Mouse (Mus musculus): Measurements from ENCODE around the gene C730034F03Rik.

Gene C730034F03Rik

DNA sequence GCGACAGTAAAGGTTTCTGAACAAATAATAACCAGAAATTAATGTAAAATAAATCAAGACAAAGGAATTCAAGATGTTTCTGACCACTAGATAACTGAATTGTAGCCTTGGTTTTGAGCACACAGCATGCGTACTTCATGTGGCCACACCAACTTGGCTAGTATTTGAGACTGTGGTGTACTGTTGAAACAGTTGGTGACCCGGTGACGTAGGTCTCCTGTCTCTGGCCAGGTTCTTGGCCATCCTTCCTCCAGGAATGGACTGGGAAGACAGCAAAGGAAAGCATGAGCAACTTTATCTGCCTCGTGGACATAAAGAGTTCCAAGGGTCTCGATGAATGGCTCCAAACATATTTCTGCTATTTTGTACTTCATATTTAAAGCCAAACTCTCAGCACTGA, 2.4 kb downstream of the C730034F03Rik start:
- DNase-seq (ENCODE audit: extremely low spot score, low spot score), result no peak

DNA sequence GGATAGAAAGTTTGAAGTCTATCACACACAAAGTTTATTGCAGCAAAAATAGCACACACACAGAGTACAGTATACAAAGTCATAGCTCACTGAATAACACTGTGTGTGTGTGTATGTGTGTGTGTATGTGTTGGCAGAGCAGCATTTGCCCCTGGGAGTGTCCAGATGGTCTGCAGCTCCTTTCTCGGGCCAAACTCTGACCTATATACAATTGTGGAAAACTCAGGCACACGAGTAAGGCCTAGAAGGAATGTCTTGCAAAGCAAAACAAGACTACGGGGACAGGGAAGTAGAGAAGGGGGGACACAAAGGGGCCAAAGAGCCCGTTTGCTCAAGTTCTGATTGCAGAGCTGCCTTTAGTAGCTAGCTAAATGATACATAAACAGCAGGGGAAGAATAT, 3.6 kb downstream of the C730034F03Rik start:
- no peak for DNase-seq (ENCODE audit: extremely low spot score, low spot score)

DNA sequence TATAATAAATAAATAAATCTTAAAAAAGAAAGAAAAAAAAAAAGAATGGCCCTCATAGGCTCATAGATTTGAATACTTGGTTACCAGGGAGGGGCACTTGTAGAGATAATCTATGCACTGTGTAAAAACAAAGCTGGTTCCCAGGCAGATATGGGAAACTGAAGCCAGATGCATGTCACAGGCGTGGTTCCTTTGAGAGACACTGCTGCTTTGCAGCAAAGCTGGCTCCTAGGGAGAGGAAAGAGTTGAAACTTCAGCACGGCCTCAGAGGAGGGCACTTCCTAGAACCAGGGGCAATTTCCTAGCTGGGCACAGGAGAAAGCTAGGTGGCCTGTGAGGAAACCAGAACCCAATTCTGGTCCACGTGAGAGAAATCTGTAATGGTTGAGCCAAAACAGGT, 4.7 kb downstream of the C730034F03Rik start:
- DNase-seq (ENCODE audit: extremely low spot score, low spot score), result no peak

DNA sequence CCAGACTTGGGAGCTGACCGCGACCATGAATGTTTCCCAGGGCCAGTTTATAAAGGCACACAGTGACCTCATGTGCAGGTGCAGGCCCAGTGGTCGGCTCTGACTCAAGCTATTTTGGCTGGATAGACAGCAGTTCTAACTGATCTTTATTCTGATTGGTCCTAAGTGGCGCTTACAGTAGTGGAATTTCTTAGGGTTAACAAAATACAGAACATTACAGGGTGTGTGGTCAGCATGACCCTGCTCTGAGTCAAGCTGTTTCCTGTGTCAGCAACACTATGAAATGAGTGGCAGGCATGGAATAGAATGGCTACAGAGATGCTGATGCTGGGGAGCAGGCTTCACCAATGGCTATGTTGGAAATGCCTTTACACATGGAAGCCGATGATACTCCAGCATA, 6.5 kb downstream of the C730034F03Rik start:
- no peak for DNase-seq (ENCODE audit: extremely low spot score, low spot score)

DNA sequence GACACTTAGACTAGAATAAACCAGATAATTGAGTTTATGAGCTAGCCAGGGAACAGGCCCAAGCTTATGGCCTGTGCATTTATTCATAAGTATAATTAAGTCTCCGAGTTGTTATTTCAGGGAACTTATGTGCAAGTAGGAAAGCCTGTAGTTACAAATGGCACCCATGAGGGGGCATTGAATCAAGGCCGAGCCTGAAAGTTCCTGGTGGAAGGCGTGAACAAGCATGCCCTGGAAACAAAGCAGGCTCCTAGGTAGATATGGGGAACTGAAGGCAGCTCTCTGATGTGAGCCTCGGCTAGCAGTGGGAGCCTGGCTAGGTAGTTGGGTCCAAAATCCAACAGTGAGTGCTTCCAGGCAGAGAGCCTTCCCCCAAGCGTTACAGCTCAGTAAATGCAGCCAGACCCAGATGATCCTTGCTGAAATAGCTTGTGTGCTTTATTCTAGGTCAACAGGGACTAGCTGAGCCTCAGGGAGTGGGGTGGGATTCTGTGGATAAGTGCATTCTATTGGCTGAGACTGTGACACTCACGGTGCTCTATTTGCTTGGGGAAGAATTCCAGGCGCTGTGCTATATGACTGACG, 13.2 kb downstream of the C730034F03Rik start:
- no peak for DNase-seq (ENCODE audit: extremely low spot score, low spot score)

DNA sequence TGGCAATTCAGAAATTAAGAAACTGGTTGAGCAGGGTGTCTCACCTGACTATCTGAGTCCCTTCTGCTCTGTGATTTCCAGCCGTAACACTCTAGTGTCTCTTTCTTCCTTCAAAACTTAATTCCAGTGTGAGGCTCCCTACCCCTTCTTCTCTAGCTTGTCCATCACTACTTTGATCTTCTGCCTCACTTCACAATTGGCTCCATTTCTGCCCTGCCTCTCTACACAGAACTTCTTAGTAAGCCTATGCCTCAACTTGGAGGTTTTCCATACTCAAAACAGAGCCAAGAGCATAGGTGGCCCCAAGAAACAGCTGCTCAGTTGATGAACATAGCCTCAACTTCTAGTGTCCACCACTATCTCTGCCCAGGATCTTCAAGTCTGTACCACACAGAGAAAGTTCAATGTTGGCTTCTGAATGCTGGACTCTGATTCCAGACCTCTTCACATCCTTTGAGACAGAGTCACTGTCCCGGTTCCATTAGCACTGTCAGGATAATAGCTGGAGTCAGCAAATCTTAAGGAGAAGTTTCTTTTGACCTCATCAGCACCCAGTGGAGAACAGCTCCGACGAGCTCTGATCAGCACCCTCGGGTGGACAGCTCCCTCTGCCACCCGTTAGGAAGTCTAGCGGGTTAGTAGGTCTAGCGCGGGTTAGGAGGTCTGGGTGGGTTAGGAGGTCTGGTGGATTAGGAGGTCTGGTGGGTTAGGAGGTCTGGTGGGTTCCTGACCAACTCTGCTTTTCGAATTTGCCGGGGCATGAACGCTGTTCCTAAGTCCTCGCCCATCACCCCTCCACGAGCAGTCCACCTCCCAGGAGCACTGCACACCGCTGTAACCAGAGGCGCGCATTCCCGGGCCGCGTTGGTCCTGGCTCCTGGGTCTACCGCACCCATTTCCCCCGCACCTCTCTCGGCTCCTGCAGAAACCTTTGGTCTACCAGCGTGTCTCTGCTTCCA, 23.8 kb downstream of the C730034F03Rik start:
- DNase-seq (ENCODE audit: extremely low spot score, low spot score), result peak; percentile 72

DNA sequence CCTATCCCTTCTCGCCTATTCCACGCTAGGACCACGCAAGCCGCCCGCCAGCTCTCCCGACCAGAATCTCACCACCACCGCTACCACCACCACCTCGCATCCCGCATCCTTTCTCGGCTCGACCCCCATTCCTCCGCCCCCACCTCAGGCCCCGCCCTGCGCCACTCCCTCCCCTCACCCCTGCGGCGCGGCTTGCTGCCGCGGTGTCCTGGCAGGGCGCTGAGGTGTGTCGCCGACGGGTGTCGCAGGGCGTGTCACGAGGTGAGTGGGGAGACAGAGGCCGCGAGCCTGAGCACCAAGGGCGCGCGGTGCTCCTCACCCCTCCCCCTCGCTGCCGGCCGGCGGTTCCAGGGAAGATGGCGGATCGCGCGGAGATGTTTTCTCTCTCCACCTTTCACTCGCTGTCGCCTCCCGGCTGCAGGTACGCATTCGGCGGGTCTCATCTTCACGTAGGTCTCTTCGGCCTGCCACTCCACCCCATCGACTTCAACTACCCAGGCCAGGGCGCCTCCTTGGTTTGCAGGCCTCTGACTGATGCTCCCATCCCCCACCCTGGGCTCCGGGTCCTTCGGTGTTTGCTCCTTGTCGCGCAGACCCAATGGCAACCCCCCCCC, 24.6 kb downstream of the C730034F03Rik start, which contains the start of gene Mapk8ip2:
Mapk8ip2 (plus strand) TSS at position 49 of the 614 bp plus-strand sequence.
- DNase-seq (ENCODE audit: extremely low spot score, low spot score), result peak; percentile 59

DNA sequence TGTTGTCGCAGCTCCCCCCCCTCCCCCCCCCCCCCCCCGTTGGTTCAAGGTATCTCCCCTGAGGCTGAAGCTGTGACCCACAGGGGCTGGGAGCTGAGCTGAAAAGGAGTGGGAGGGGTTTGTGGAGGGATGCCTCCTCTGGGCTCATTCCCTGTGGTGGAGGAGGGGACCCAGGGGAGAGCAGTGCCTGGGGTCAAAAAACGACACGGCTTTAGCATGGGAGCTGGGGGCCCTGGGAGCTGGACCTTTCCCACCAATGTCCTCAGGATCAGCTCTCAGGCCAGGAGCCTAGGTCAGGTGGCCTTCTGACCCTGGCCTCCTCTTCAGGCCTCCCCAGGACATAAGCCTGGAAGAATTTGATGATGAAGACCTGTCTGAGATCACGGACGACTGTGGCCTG, 25.5 kb downstream of the C730034F03Rik start:
- no peak for DNase-seq (ENCODE audit: extremely low spot score, low spot score)

DNA sequence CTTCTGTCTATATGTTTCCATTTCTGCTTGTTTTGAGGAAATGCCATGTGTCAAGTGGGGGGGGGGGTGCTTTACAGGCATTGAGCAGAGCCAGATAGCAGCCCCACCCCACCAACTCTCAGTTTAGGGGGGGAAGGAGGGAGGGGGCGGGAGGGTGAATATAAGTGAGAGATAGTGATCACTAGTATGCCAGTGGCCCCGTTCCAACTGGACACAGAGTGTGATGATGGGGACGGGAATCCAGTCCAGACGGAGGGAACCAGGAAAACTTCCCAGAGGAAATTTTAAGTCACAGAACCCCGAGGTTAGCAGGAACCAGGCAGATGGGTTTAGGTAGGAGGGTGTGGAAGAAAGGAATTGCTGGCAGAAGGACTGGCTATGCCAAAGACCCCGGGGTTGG, 26.3 kb downstream of the C730034F03Rik start:
- no peak for DNase-seq (ENCODE audit: extremely low spot score, low spot score)

DNA sequence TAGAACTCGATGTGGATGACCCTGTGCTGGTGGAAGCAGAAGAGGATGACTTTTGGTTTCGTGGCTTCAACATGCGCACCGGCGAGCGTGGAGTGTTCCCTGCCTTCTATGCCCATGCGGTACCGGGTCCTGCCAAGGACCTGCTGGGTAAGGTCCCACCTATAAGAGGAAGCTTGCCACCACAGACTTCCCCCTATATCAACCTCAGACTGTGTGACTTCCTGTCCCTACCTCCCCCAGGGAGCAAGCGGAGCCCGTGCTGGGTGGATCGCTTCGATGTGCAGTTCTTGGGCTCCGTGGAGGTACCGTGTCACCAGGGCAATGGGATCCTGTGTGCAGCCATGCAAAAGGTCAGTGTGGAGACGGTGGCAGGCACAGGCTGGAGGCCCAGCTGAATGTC, 29.6 kb downstream of the C730034F03Rik start:
- DNase-seq (ENCODE audit: extremely low spot score, low spot score), result no peak

DNA sequence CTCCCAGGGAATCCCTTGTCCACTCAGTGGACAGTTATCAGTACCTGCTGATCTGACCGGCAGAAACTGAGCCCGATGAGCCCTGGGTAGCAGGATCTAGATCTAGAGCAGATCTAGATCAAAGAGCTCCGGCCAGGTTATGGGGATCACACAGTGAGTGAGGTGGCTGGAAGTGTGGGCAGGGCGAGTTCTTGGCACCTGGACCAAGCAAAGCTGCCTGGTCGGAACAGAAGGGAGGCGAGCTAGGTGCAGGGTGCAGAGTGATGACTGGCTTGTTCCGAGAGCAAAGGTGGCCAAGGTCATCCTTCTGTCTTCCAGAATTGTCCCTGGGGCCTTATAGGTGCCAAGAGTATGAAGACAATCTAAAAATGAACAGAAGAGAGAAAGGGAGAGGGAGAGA, 30.4 kb downstream of the C730034F03Rik start:
- DNase-seq (ENCODE audit: extremely low spot score, low spot score), result no peak

DNA sequence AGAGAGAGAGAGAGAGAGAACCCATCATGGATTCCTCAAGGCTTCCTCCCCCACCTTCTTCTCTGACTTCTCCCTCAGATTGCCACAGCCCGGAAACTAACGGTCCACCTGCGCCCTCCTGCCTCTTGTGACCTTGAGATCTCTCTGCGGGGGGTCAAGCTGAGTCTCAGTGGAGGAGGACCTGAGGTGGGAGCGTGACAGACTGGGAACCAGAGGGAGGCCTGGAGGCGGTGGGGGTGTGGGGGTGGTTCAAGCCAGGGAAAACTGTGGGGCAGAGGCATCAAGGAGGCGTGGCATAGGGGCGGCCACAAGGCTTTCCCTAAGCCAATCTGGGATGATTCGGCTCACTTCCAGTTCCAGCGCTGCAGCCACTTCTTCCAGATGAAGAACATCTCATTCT, 30.9 kb downstream of the C730034F03Rik start:
- DNase-seq (ENCODE audit: extremely low spot score, low spot score), result no peak

DNA sequence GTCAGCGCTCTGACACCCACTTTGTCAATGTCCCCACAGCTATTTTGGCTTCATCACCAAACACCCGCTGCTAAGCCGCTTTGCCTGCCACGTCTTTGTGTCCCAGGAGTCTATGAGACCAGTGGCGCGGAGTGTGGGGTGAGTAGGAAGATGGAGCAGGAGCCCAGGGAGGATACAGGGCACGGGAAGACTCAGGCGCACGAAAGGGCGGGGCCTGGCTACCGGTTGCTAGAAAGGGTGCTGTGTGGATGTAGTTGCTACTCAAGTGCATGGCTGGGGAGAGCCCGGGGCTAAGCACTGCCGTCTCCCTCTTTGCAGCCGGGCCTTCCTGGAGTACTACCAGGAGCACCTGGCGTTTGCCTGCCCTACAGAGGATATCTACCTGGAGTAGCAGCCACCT, 31.9 kb downstream of the C730034F03Rik start:
- DNase-seq (ENCODE audit: extremely low spot score, low spot score), result no peak

DNA sequence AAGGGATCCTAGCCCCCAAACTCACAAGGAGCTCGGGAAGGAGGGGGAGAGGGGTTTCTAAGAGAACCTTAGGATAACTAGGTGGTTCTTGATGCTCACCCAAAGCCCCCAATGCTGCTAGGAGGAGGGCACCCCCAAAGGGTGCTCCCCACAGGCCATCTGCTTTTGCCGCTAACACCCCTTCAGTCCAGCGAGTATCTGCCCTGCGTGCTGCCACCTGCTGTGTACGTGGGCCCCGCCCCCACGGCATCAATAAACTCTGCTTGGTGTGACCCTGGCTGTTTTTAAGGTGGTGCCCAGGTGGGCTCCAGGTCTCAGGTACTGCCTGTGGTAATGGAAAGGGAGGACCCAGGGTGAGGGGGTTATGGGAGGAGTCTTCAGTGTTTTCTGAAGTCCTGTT, 32.8 kb downstream of the C730034F03Rik start:
- DNase-seq (ENCODE audit: extremely low spot score, low spot score), result no peak

DNA sequence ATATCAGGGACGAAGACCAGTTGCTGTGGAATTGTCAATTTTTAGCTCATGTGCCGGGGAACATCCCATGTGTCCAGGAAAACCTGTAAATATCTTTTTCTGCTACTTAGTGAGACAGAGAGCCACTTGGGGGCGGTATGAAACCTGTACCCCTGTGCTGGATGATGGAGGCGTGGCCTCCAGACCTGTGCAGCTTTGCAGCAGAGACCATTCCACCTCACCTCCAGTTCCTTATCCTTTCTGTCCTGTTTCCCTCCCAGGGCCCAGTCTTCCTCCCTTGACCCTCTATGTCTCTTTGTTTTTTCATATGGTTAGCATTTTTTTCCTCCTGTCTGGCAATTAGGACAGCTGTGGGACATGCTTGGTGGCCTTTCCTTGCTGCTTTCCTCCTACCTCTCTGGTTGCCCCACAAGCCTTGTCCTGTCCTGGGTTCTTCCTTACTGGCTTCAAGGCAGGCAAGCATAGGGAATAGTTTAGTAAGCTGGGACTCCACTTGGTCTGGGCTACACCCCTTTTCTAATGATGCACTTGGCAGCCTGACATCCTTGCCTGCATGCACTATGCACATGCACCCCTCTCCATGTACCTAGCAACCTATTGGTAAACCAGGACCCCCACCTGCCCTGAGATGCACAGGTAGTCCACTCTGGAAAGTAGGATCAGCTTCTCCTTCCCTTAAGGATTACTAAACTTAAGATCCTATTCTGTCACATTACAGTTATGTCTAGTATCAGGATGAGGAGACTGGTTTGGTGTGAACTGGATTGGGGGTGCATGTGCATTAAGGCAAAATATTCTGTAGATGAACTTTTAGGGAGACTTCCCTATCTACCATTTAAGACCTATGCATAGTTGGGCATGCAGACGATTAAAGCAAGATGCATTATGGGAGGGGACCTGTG, 34.2 kb downstream of the C730034F03Rik start:
- DNase-seq (ENCODE audit: extremely low spot score, low spot score), result no peak

DNA sequence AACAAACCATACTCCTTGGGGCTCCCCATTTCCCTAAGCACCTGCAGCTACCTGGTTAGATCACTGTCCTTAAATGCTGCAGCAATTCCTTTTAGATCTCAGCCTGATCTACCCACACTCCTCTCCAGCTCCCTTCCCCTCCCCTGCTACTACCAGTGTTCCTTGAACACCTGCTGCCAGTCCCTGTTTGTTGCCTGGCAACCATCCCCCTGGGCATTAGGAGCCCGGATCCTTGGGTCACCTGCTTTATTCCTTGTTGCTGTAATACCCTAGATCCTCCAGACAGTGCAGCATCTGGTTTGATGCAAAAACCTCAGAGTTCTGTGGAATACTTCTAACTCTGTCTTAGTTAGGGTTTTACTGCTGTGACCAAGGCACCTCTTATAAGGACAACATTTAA, 35.7 kb downstream of the C730034F03Rik start:
- no peak for DNase-seq (ENCODE audit: extremely low spot score, low spot score)

DNA sequence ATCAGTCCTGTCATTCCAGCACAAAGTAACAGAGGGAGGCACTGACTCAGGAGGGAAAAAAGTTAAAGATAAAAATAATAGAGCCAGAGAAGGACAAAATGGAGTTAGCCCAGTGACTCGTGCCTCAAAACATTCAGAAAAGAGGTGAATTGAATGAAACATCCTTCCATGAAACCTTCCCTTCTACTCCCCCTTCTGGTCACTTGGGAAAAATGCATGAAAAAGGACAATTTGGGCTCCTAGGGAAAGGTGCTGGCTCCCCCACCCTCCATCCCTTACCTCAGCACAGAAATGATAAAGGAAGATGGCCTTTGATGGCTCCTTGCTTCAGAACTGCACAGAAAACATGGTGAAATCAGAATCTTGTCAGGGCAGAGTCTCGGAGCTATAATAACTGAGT, 39.2 kb downstream of the C730034F03Rik start:
- DNase-seq (ENCODE audit: extremely low spot score, low spot score), result no peak

DNA sequence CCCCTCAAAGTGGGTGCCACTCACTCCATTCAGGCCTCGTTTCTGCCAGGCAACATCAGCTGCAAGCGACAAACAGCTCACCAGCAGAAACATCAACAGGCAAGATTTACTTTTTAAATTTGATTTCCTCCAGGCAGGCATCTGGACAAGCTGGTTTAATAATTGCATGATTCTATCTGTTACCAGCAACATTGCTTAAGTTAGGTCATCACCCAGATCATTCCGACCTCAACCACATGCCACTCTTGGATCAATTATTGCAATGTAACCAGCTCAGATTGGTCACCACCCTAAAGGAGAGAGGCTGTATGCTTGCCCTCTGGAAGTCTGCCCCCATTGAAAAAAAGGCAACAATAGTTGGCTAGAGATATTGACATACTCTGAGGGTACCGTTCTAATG, 42.1 kb downstream of the C730034F03Rik start:
- DNase-seq (ENCODE audit: extremely low spot score, low spot score), result no peak

DNA sequence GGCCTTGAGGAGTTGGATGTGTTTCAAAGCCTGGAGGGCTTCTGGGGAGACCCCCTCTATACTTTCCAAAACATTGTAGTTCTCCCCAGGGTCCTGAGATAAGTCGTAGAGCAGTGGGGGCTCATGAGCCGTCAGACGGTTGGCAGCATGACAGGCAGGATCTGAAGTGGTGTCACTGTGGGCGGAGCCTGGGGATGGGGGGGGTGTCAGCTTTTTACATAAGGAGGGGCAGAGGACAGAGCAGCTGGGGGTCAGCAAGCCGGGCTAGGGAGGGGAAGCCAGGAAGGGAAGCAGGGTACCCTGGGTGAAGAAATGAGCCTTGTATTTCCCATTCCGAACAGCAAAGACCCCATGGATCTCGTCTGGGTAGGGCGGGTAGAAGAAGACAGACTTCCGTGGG, 44.0 kb downstream of the C730034F03Rik start:
- no peak for DNase-seq (ENCODE audit: extremely low spot score, low spot score)

DNA sequence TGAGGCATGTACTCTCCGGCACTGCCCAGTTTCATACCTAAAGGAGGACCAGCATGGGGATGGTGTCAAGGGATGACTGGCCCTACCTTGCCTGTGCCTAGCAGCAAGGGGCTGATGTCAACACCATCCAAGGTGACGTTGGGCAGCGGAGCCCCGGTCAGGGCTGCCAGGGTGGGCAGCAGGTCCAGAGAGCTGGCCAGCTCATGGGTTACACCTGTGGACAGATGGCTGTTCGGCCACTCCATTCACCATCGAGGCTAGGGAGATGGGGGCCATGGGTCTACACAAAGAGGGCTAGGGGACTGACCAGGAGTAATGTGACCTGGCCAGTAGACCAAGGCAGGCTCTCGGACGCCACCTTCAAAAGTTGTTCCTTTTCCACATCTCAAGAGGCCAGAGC, 44.5 kb downstream of the C730034F03Rik start:
- no peak for DNase-seq (ENCODE audit: extremely low spot score, low spot score)

DNA sequence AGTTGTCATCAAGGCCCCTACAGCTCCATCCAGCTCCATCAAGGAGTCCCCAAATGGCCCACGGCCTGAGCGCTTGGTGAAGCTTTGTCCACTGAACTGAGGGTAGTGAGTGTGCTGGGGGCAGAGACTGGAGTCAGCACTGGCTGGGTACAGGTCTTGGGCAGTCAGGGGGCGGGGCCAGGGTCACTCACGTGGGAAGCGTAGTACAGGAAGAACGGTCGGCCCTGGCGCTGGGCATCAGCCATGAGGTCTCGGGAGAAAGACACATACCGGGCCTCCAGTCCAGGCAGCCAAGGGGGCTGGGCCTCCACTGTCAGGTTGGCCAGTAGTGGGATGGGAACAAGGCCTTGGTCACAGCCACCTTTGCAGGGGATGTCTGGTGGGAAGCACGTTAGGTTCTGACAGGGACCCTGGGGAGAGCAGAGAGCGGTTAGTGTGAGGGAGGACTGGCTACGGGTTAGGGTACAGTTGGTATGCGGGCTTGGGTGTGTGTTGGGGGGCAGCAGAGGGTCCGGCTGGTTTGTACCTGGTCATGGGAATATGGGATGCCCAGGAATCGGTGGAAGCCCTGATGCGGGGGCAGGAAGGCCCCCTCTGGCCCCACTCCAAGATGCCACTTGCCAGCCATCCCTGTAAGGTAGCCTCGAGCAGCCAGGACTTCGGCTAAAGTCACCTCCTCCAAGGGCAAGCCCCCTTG, 45.4 kb downstream of the C730034F03Rik start:
- no peak for DNase-seq (ENCODE audit: extremely low spot score, low spot score)
